Mouse (Mus musculus) naive thymus-derived CD4-positive, alpha-beta T cell, adult 2 months (primary cell): ENCODE data around the gene Srsf12.
A peak's percentile ranks its signal among the peaks of the same experiment; 100 is the strongest.

Source experiments
- DNase-seq: peaks from one replicate; pipeline ENCODE4 v3.0.0-alpha.2; 2011; ENCODE audit warnings: low read depth

Srsf12 gene

DNA sequence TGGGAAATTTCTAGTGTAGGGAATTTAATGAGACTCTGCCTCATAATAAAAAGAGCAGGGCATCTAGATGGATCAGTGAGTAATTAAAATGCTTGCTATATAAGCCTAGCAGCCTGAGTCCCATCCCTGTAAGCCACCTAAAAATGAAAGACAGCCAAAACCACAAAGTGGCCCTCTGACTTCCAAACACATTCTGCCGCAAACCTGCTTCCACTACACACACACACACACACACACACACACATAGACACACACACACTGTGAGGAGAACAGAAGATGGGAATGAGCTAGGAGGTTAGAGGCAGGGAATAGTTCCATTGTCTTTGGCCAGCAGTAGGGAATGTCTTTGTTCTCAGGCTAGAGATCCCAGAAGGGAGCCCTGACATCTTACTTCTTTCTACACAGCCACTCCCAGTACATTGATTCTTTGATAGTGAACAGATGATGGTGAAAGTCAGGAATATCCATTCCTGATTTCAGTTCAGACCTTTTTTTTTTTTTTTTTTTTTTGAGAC, 41.0 kb downstream of the Srsf12 start:
- no peak for DNase-seq

- DNase-seq: no peak
Observed at GRCm38 (mm10) chr4:33250867-33251266, 42.1 kb downstream of the Srsf12 start.

- peak; percentile 33 for DNase-seq
Observed at GRCm38 (mm10) chr4:33254706-33255105, 45.9 kb downstream of the Srsf12 start.

DNA sequence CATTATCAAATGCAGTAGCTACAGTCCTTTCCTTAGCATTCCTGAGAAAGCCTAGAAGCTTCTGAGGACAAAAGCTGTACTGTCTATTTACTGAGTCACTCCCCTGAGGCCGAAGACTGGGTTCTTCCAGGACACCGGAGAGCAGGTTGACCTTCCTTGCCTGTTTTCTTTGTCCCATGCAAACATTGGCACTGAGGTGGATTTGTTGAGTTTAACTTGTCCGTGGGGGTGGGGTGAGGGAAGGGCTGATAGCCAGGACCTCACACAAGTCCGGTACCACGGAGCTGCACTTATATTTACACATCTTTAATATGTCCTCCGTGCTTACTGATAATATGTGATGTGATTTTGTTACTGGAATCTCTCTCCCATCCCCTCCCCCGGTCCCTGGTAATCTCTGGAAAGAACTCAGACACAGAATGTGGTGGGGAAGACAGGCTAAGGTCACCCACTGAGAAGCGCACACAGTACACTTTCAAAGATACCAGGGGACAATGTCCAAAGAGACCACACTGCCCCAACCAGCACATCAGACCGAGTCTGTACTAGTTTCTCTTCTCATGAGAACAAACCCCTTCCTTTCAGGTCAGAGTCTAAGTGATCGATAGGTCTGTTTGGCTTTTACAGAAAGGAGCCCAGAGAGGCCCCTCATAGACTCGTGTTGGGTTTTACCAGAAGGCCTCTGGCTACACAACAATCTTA, 48.6 kb downstream of the Srsf12 start:
- no peak for DNase-seq

DNA sequence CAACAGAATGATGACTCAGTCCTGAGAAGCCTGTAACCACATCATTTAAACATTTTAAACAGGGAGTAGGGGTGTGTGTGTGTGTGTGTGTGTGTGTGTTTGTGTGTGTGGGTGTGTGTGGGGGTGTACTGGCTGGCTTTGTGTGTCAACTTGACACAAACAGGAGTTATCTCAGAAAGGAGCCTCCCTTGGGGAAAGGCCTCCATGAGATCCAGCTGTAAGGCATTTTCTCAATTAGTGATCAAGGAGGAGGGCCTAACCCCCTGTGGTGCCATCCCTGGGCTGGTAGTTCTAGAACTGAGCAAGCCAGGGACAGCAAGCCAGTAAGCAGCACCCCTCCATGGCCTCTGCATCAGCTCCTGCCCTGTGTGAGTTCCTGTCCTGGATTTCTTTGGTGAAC, 51.5 kb downstream of the Srsf12 start:
- DNase-seq: no peak

GRCm38 (mm10) chr4:33261311-33261753, 52.5 kb downstream of the Srsf12 start:
- DNase-seq: peak; percentile 62

- DNase-seq: no peak
Observed at GRCm38 (mm10) chr4:33262897-33263296, 54.1 kb downstream of the Srsf12 start.

DNA sequence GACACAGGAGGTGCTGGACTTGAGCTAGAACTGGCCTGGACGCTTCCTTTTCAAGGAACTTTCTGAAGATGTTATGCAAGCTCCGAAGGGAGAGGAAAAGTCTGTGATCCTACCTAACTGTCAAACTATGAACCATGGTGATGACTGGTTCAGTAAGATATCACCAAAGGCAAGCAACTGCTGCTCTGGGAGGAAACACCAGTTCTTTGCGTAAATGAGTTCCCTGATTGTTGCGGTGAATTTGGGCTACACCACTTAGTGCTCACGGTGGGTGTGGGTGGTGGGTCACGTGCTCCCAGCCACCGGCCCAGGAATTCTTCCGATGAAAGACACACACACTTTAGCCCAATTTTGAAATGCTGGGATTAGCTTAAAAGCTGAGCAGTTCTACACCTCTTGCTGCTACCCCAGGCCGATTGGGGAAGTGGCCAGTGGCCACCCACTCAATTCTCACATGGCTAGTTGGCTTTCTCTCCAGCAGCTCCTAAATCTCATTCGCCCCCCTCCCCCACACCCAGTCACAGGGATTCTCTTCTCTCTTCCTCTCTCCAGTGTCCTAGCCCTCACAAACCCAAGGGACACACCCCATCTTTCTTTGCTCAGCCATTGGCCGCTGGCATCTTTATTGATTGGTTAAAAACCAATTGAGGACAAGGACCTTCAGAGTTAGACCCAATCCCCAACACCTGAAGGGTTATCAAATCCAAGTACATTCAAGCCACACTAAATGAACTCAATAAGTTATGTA, 56.4 kb downstream of the Srsf12 start:
- no peak for DNase-seq

GRCm38 (mm10) chr4:33270386-33271314, 61.9 kb downstream of the Srsf12 start:
- DNase-seq: peak; percentile 44

DNA sequence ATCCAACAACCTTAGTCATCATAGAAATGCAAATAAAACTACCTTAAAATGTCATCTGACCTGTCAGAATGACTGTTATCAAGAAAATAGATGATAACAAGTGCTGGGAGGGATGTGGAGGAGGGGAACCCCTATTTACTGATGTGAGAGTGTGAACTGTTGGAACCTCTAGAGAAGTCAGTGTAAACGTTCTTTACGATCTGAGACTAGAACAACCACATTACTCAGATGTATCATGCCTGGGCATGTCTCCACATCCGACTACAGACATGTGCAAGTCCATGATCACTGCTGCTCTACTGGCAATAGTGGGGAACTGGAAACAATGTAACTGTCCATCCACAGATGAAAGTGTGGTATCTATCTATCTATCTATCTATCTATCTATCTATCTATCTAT, 64.6 kb downstream of the Srsf12 start:
- peak; percentile 54 for DNase-seq

DNA sequence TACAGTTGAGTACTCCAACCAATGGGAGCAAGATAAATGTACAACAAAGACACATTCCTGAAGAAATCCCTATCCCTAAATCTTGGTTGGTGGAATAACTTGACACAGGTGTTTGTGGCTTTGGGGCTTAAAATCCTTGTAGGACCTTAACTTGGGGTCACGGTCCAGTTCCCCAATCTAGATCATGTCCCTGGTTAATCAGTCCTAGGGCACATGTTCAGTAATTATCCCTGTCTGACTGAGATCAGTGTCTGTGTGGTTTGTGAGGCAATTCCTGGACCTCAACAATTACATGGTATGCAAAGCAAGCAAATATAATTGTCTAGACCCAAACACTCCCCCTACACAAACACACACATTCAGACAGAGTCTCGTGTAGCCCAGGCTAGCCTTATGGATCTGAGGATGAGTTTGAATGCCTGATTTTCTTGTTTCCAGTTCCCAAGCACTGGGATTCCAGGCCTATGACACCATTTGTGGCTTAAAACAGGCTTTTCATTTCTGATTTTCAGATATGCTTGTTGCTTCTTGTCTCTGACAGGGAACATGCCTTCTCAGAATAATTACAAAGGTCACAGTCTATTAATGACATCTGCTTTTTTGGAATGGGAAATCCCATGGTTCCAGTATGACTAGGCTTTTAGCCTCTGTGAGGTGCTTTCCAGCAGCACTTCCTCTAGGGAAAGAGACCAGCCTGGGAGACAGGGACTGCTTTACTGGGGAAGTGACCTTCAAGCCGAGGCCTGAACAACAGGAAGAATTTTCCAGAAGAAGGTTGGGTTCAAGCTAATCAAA, 73.3 kb downstream of the Srsf12 start:
- DNase-seq: no peak
